ENCODE assay signal across 15 mouse cellular contexts in the genomic region with DNA sequence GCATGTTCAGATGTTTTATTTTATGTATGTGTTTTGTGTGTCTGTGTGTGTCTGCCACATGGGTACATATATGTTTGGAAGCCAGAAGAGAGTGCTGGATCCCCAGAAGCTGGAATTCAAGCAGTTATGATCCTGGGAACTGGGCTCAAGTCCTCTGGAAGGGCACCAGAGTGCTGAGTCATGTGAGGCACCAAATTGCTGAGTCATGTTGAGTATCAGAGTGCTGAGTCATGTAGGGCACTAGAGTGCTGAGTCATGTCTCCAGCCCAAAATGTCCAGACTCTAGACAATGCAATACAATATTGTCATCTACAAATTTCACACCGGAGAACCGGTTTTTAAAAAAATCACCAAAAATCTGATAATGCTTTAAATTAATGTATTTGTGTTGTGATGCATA.
A peak's percentile ranks its signal among the peaks of the same experiment; 100 is the strongest.
DNase-seq lines count a peak whose midpoint lies in the region; ATAC-seq and TF ChIP-seq lines count a peak whose summit lies in the region.
"Had no signal": no experiment of that assay in that cellular context is flagged by ENCODE, and none has a peak within 500 bp of the region (broad histone marks: within the 10 kb centered on the region; RNA-seq: fewer than 3 reads in every experiment).

No protein-coding gene starts in this region.

- no peak overlapping the region for H3K4me3 ChIP-seq in embryonic facial prominence, embryonic 11.5 days (ENCODE audit: low read depth, low read length)
- H3K4me3 ChIP-seq in embryonic facial prominence, embryonic 10.5 days: no peak overlapping the region
- H3K4me3 ChIP-seq in ES-E14 (ENCODE audit: insufficient read depth in 1 of 2, low read depth in 1 of 2, low read length in 2 of 2, poor library complexity in 1 of 2, severe bottlenecking in 1 of 2): no peak overlapping the region
- H3K4me3 ChIP-seq in liver, embryonic 16.5 days (ENCODE audit: low read depth, low read length): no peak overlapping the region
- H3K4me3 ChIP-seq: embryonic facial prominence, embryonic 12.5 days; heart, embryonic 10.5 days; lung, embryonic 15.5 days; midbrain, embryonic 15.5 days had no signal

- in situ Hi-C loops in ES-E14 (cut with MboI; ENCODE audit: low sequenced_read_pairs in 2 of 2, unreplicated experiment in 2 of 2): no loop called here

- no peak overlapping the region for H3K27ac ChIP-seq in embryonic facial prominence, embryonic 11.5 days (replicated peaks; ENCODE audit: low read depth, low read length)
- H3K27ac ChIP-seq in embryonic facial prominence, embryonic 10.5 days (replicated peaks): no peak overlapping the region
- no peak overlapping the region for H3K27ac ChIP-seq in ES-E14 (ENCODE audit: insufficient read depth, low read depth, low read length, poor library complexity, severe bottlenecking)
- no peak overlapping the region for H3K27ac ChIP-seq in liver, embryonic 16.5 days (ENCODE audit: low read length)
- H3K27ac ChIP-seq: embryonic facial prominence, embryonic 12.5 days; heart, embryonic 10.5 days; lung, embryonic 15.5 days; midbrain, embryonic 15.5 days had no signal

- H3K36me3 ChIP-seq in embryonic facial prominence, embryonic 11.5 days (replicated peaks; ENCODE audit: control insufficient read depth, insufficient read depth, low read depth, low read length): no peaks in the 10 kb centered on the region
- no peaks in the 10 kb centered on the region for H3K36me3 ChIP-seq in embryonic facial prominence, embryonic 10.5 days (replicated peaks)
- no peaks in the 10 kb centered on the region for H3K36me3 ChIP-seq in ES-E14 (ENCODE audit: control insufficient read depth, insufficient read depth, low read length, poor library complexity, severe bottlenecking)
- H3K36me3 ChIP-seq in liver, embryonic 16.5 days (ENCODE audit: control insufficient read depth, insufficient read depth): no peaks in the 10 kb centered on the region
- H3K36me3 ChIP-seq: embryonic facial prominence, embryonic 12.5 days; heart, embryonic 10.5 days; lung, embryonic 15.5 days; midbrain, embryonic 15.5 days had no signal

- DNase-seq in embryonic facial prominence, embryonic 11.5 days (ENCODE audit: low spot score): peak; percentile 7
- no peak for DNase-seq in embryonic facial prominence, embryonic 10.5 days (ENCODE audit: low spot score)
- DNase-seq in ES-E14 (ENCODE audit: low read depth, low spot score): no peak
- peak; percentile 43 for DNase-seq in brain, adult 2 months (ENCODE audit: low read depth, low spot score)
- no peak for DNase-seq in thymus, adult 18-20 months
- DNase-seq in thymus, postnatal 25 days: no peak
- DNase-seq in frontal cortex, postnatal 25 days (ENCODE audit: low spot score in 2 of 2): no peak
- DNase-seq: kidney, postnatal 36 days; thymus, postnatal 36 days had no signal

- no peak overlapping the region for H3K9ac ChIP-seq in embryonic facial prominence, embryonic 11.5 days (replicated peaks; ENCODE audit: low read length)
- H3K9ac ChIP-seq in ES-E14 (ENCODE audit: insufficient read depth, low read depth, low read length, poor library complexity, severe bottlenecking): no peak overlapping the region
- H3K9ac ChIP-seq in liver, embryonic 16.5 days (ENCODE audit: low read depth, low read length): no peak overlapping the region
- H3K9ac ChIP-seq: embryonic facial prominence, embryonic 12.5 days; lung, embryonic 15.5 days; midbrain, embryonic 15.5 days had no signal

- ATAC-seq in embryonic facial prominence, embryonic 11.5 days (replicated peaks; ENCODE audit: insufficient number of reproducible peaks, low FRiP score, low TSS enrichment, low read depth): no peak
- ATAC-seq in liver, embryonic 16.5 days (ENCODE audit: low read depth): peak; percentile 60
- ATAC-seq: inflammation-experienced regulatory T-cells, adult 6 months; midbrain, embryonic 15.5 days had no signal

- no peak overlapping the region for H3K4me2 ChIP-seq in embryonic facial prominence, embryonic 11.5 days (ENCODE audit: low read depth, low read length)
- no peak overlapping the region for H3K4me2 ChIP-seq in liver, embryonic 16.5 days (ENCODE audit: low read depth, low read length)
- H3K4me2 ChIP-seq: embryonic facial prominence, embryonic 12.5 days; lung, embryonic 15.5 days; midbrain, embryonic 15.5 days had no signal

- 95% methylated on average over 2 of the region's 2 CpGs for WGBS in embryonic facial prominence, embryonic 11.5 days
- WGBS in embryonic facial prominence, embryonic 10.5 days: 97% methylated on average over 2 of the region's 2 CpGs
- WGBS in liver, embryonic 16.5 days (ENCODE audit: insufficient replicate concordance): 81% methylated on average over 2 of the region's 2 CpGs

- no peaks in the 10 kb centered on the region for H3K4me1 ChIP-seq in embryonic facial prominence, embryonic 11.5 days (ENCODE audit: control insufficient read depth, insufficient read depth, low read length)
- H3K4me1 ChIP-seq in embryonic facial prominence, embryonic 10.5 days: no peaks in the 10 kb centered on the region
- H3K4me1 ChIP-seq in ES-E14 (ENCODE audit: control insufficient read depth in 2 of 2, insufficient read depth in 2 of 2, low read length in 2 of 2, poor library complexity in 1 of 2): no peaks in the 10 kb centered on the region
- no peaks in the 10 kb centered on the region; the same call in 1 of the 2 replicates for H3K4me1 ChIP-seq in liver, embryonic 16.5 days (ENCODE audit: control insufficient read depth, low read depth, low read length)
- H3K4me1 ChIP-seq: embryonic facial prominence, embryonic 12.5 days; lung, embryonic 15.5 days; midbrain, embryonic 15.5 days had no signal

- no peaks in the 10 kb centered on the region for H3K27me3 ChIP-seq in embryonic facial prominence, embryonic 11.5 days (ENCODE audit: control insufficient read depth, insufficient read depth, low read length)
- no peaks in the 10 kb centered on the region for H3K27me3 ChIP-seq in embryonic facial prominence, embryonic 10.5 days (replicated peaks; ENCODE audit: low read depth, poor library complexity, severe bottlenecking)
- no peaks in the 10 kb centered on the region for H3K27me3 ChIP-seq in liver, embryonic 16.5 days (ENCODE audit: control insufficient read depth, insufficient read depth, low read depth, low read length)
- H3K27me3 ChIP-seq: embryonic facial prominence, embryonic 12.5 days; lung, embryonic 15.5 days; midbrain, embryonic 15.5 days had no signal

- H3K9me3 ChIP-seq in embryonic facial prominence, embryonic 11.5 days (replicated peaks; ENCODE audit: control insufficient read depth, low read length): no peaks in the 10 kb centered on the region
- no peaks in the 10 kb centered on the region for H3K9me3 ChIP-seq in embryonic facial prominence, embryonic 10.5 days
- H3K9me3 ChIP-seq in ES-E14 (ENCODE audit: control insufficient read depth, insufficient read depth, low read depth, low read length): no peaks in the 10 kb centered on the region
- 0 out of 2 replicates have a peak, but pooled peaks cover 2% of the 10 kb centered on the region for H3K9me3 ChIP-seq in liver, embryonic 16.5 days (replicated peaks; ENCODE audit: control insufficient read depth, low read length)
- H3K9me3 ChIP-seq: embryonic facial prominence, embryonic 12.5 days; heart, embryonic 10.5 days; lung, embryonic 15.5 days; midbrain, embryonic 15.5 days had no signal

TF ChIP-seq in ES-E14, 5 proteins besides CTCF, POLR2A, EP300 and RAD21:
- TF ChIP-seq HCFC1 (IDR thresholded peaks at IDR 0.05; ENCODE audit: borderline replicate concordance, insufficient read depth, low read length) (no peak), MAFK (IDR thresholded peaks at IDR 0.05; ENCODE audit: insufficient read depth, low read depth, low read length) (peak; percentile 99), ZNF384 (IDR thresholded peaks at IDR 0.05; ENCODE audit: low read depth, low read length) (no peak)

Comparison
In these comparisons a context has a peak if more than half of its experiments do, and no peak if none do; other contexts are left out.
1. DNase-seq: peak in embryonic facial prominence, embryonic 11.5 days (single experiment) and brain, adult 2 months (single experiment); none in embryonic facial prominence, embryonic 10.5 days (single experiment), ES-E14 (single experiment), thymus, adult 18-20 months (0 of 2), thymus, postnatal 25 days (single experiment) and frontal cortex, postnatal 25 days (0 of 2).